Mouse (Mus musculus): ENCODE data around the gene Bloc1s5.

The Bloc1s5 gene

GRCm38 (mm10) chr13:38605353-38605752 lies 29.6 kb downstream of the Bloc1s5 start:
- no peak for DNase-seq (ENCODE audit: low read depth, low spot score)
- peaks cover 1% of the 10 kb centered on the region; the same call in 1 of the 2 replicates for H3K36me3 ChIP-seq (ENCODE audit: control insufficient read depth, insufficient read depth, low read length, poor library complexity, severe bottlenecking)
- no peaks in the 10 kb centered on the region for H3K27me3 ChIP-seq (ENCODE audit: control insufficient read depth, insufficient read depth, low read length, poor library complexity, severe bottlenecking)

- Histone ChIP-seq H3K27me3 (ENCODE audit: control insufficient read depth, insufficient read depth, low read length, poor library complexity, severe bottlenecking) (no peaks in the 10 kb centered on the region), H3K36me3 (ENCODE audit: control insufficient read depth, insufficient read depth, low read length, poor library complexity, severe bottlenecking) (peaks cover 1% of the 10 kb centered on the region; the same call in 1 of the 2 replicates)
- no peak for DNase-seq (ENCODE audit: low read depth, low spot score)
Measured at GRCm38 (mm10) chr13:38602966-38603365, 31.9 kb downstream of the Bloc1s5 start.

GRCm38 (mm10) chr13:38602243-38602832 lies 32.6 kb downstream of the Bloc1s5 start:
- Histone ChIP-seq H3K27me3 (ENCODE audit: control insufficient read depth, insufficient read depth, low read length, poor library complexity, severe bottlenecking) (no peaks in the 10 kb centered on the region), H3K36me3 (ENCODE audit: control insufficient read depth, insufficient read depth, low read length, poor library complexity, severe bottlenecking) (peaks cover 1% of the 10 kb centered on the region; the same call in 1 of the 2 replicates)
- DNase-seq (ENCODE audit: low read depth, low spot score) = no peak

- no peak for DNase-seq (ENCODE audit: low read depth, low spot score)
- Histone ChIP-seq H3K36me3 (ENCODE audit: control insufficient read depth, insufficient read depth, low read length, poor library complexity, severe bottlenecking) (peaks cover 1% of the 10 kb centered on the region; the same call in 1 of the 2 replicates), H3K27me3 (ENCODE audit: control insufficient read depth, insufficient read depth, low read length, poor library complexity, severe bottlenecking) (no peaks in the 10 kb centered on the region)
Measured at GRCm38 (mm10) chr13:38600811-38601210, 34.1 kb downstream of the Bloc1s5 start.

- peak; percentile 30 for DNase-seq (ENCODE audit: low read depth, low spot score)
- Histone ChIP-seq H3K36me3 (ENCODE audit: control insufficient read depth, insufficient read depth, low read length, poor library complexity, severe bottlenecking) (0 out of 2 replicates have a peak, but pooled peaks cover 1% of the 10 kb centered on the region), H3K27me3 (ENCODE audit: control insufficient read depth, insufficient read depth, low read length, poor library complexity, severe bottlenecking) (no peaks in the 10 kb centered on the region)
Measured at GRCm38 (mm10) chr13:38597076-38597475, 37.8 kb downstream of the Bloc1s5 start.

GRCm38 (mm10) chr13:38596461-38596860 lies 38.4 kb downstream of the Bloc1s5 start:
- DNase-seq (ENCODE audit: low read depth, low spot score) = no peak
- H3K27me3 ChIP-seq (ENCODE audit: control insufficient read depth, insufficient read depth, low read length, poor library complexity, severe bottlenecking) = no peaks in the 10 kb centered on the region
- H3K36me3 ChIP-seq (ENCODE audit: control insufficient read depth, insufficient read depth, low read length, poor library complexity, severe bottlenecking) = no peaks in the 10 kb centered on the region

- Histone ChIP-seq H3K36me3 (ENCODE audit: control insufficient read depth, insufficient read depth, low read length, poor library complexity, severe bottlenecking) (no peaks in the 10 kb centered on the region), H3K27me3 (ENCODE audit: control insufficient read depth, insufficient read depth, low read length, poor library complexity, severe bottlenecking) (no peaks in the 10 kb centered on the region)
- no peak for DNase-seq (ENCODE audit: low read depth, low spot score)
Measured at GRCm38 (mm10) chr13:38593114-38593513, 41.8 kb downstream of the Bloc1s5 start.

GRCm38 (mm10) chr13:38587350-38587749 lies 47.6 kb downstream of the Bloc1s5 start:
- no peaks in the 10 kb centered on the region for H3K27me3 ChIP-seq (ENCODE audit: control insufficient read depth, insufficient read depth, low read length, poor library complexity, severe bottlenecking)
- H3K36me3 ChIP-seq (ENCODE audit: control insufficient read depth, insufficient read depth, low read length, poor library complexity, severe bottlenecking) = no peaks in the 10 kb centered on the region
- DNase-seq (ENCODE audit: low read depth, low spot score) = no peak

GRCm38 (mm10) chr13:38586451-38586850 lies 48.5 kb downstream of the Bloc1s5 start:
- no peaks in the 10 kb centered on the region for H3K36me3 ChIP-seq (ENCODE audit: control insufficient read depth, insufficient read depth, low read length, poor library complexity, severe bottlenecking)
- no peaks in the 10 kb centered on the region for H3K27me3 ChIP-seq (ENCODE audit: control insufficient read depth, insufficient read depth, low read length, poor library complexity, severe bottlenecking)
- DNase-seq (ENCODE audit: low read depth, low spot score) = no peak

- no peaks in the 10 kb centered on the region for H3K27me3 ChIP-seq (ENCODE audit: control insufficient read depth, insufficient read depth, low read length, poor library complexity, severe bottlenecking)
- H3K36me3 ChIP-seq (ENCODE audit: control insufficient read depth, insufficient read depth, low read length, poor library complexity, severe bottlenecking) = no peaks in the 10 kb centered on the region
- DNase-seq (ENCODE audit: low read depth, low spot score) = no peak
Measured at GRCm38 (mm10) chr13:38582768-38583167, 52.1 kb downstream of the Bloc1s5 start.

GRCm38 (mm10) chr13:38580601-38581457 lies 54.1 kb downstream of the Bloc1s5 start:
- Histone ChIP-seq H3K27me3 (ENCODE audit: control insufficient read depth, insufficient read depth, low read length, poor library complexity, severe bottlenecking) (no peaks in the 10 kb centered on the region), H3K36me3 (ENCODE audit: control insufficient read depth, insufficient read depth, low read length, poor library complexity, severe bottlenecking) (no peaks in the 10 kb centered on the region)
- DNase-seq (ENCODE audit: low read depth, low spot score) = peak; percentile 77

GRCm38 (mm10) chr13:38579971-38580600 lies 54.8 kb downstream of the Bloc1s5 start:
- no peaks in the 10 kb centered on the region for H3K27me3 ChIP-seq (ENCODE audit: control insufficient read depth, insufficient read depth, low read length, poor library complexity, severe bottlenecking)
- no peak for DNase-seq (ENCODE audit: low read depth, low spot score)
- no peaks in the 10 kb centered on the region for H3K36me3 ChIP-seq (ENCODE audit: control insufficient read depth, insufficient read depth, low read length, poor library complexity, severe bottlenecking)

GRCm38 (mm10) chr13:38574668-38575067 lies 60.2 kb downstream of the Bloc1s5 start:
- Histone ChIP-seq H3K27me3 (ENCODE audit: control insufficient read depth, insufficient read depth, low read length, poor library complexity, severe bottlenecking) (no peaks in the 10 kb centered on the region), H3K36me3 (ENCODE audit: control insufficient read depth, insufficient read depth, low read length, poor library complexity, severe bottlenecking) (no peaks in the 10 kb centered on the region)
- DNase-seq (ENCODE audit: low read depth, low spot score) = no peak

- DNase-seq (ENCODE audit: low read depth, low spot score) = no peak
- no peaks in the 10 kb centered on the region for H3K36me3 ChIP-seq (ENCODE audit: control insufficient read depth, insufficient read depth, low read length, poor library complexity, severe bottlenecking)
Measured at GRCm38 (mm10) chr13:38573281-38573680, 61.6 kb downstream of the Bloc1s5 start.

GRCm38 (mm10) chr13:38565245-38565644 lies 69.7 kb downstream of the Bloc1s5 start:
- Histone ChIP-seq H3K36me3 (ENCODE audit: control insufficient read depth, insufficient read depth, low read length, poor library complexity, severe bottlenecking) (no peaks in the 10 kb centered on the region), H3K27me3 (ENCODE audit: control insufficient read depth, insufficient read depth, low read length, poor library complexity, severe bottlenecking) (no peaks in the 10 kb centered on the region; the same call in 1 of the 2 replicates)
- DNase-seq (ENCODE audit: low read depth, low spot score) = no peak

More at GRCm38 (mm10) chr13:38573281-38573680, 61.6 kb downstream of the Bloc1s5 start:
- no peaks in the 10 kb centered on the region for H3K27me3 ChIP-seq (ENCODE audit: control insufficient read depth, insufficient read depth, low read length, poor library complexity, severe bottlenecking)
